Mouse (Mus musculus) cerebellum, postnatal 14 days (tissue): Measurements from ENCODE around the gene Mast3.

ENCODE experiments used
- DNase-seq, 2 experiments: peaks; one replicate each; pipeline ENCODE4 v3.0.0; 2021; ENCODE audit warnings: mixed read lengths in 2 of 2

The Mast3 gene

DNA sequence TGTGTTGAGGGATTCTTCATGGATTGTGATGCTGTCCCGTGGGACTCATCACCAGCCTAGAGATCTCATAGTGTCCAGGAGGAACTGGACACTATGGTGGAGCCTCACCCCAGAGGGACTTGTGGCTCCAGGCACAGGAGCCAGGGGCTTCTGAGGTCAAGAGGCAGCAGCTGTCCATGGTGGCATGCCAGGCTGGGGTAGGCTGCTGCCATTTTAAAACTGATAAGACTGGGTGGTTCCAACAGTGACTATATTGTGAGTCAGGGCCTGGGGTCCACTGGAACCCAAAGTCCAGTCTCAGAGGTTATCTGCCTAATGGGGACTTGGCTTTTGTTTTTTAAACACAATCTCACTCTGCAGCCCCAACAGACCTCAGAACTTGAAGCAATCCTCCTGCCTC lies 3.0 kb downstream of the Mast3 start:
- no peak for DNase-seq

DNA sequence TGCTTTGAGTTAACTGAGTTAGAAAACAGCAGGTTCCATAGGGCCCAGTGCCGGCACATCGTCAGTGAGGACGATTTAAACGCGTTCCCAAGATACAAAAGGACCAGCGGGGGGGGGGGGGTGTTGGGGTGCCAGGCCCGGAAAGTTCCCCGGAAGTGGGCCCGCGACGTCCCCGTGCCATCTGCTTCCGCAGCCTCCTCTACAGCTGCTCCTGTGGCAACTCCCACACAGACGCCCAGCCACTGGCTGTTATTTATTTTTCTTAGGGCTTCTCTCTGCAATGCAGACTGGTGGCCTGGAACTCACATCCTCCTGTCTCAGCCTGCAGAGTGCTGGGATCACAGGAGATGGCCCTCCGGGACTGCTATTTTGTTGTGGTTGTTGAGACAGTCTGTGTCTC lies 3.7 kb downstream of the Mast3 start:
- no peak for DNase-seq

DNA sequence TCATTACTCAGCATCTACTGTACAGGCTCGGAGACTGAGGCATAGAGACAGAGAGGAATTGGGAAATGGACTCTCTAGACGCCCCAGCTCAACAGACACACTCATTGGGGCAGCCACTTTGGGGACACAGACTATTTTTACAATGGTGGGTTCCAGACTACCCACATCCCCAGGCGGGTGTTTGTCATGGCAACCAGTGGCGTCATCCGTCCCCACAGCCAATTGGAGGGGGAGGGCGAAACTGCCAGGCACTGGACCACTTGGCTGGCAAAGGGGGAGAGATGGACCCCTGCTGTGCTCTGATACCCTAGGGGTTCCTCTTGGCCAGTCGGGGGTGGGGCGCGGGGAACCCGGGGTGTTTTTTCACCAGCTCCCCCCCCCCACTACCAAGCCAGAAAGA lies 4.2 kb downstream of the Mast3 start:
- no peak for DNase-seq

DNA sequence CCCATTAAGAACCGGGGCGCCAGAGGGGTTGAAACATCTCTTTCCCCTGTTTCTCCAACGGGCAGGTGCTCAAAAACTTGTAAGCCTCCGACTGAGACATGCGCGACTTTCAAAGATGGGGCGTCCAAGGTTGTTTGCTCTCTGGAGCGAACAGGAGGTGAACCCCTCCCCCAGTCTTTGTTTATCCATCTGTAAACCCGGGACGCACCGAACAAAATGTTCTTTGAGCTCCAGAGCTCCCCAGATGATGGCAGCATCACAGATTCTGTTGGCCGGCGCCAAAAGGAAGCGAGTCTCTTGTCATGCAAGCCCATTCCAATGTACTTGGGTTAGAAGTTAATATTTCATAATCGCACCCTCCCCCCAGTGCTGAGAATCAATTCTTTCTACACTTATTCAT lies 6.6 kb downstream of the Mast3 start:
- DNase-seq: no peak

DNA sequence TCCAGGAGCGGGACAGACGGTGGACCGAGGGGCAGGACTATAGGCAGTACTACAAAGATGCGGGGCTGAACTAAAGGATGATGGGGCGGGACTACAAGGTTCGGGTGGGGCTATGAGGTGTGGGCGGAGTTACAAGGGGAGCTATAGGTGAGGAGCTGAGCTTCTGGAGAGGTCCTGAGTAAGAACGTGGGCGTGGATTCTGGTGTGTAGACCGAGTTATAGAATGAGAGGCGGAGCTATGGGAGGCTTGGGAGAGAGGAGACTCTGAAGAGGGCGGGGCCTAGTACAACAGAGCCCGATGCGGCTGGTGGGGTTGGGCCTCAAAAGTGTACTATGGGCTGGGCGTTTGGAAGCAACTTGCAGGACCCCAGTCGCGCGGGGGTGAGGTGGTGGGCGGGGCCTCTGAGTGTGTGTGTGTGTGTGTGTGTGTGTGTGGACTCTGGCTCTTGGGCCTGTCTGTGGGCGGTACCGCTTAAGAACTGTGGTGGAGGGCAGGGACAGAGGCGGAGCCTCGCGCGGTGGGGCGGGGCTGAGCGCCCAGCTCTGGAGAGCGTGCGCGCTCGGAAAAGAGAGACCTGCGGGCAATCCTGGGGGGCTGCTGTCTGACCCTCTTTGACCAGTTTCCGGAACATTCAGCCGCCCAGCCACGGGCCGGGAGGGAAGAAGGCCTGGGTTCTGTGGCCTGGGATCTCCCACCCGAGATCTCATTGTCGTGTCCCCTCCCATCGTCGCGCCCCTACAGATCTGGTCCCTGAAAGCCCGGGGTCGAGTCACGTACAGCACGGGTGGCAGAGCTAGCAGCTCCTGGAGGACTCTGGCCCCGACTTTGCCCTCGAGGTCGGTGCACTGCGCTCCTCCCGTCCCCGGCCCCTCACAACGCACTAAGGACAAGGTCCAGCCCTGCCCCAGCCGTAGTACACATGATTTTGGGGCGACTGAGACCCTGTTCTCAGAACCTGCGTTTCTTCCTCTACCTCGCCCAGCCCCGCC lies 7.5 kb downstream of the Mast3 start:
- peak; percentile 77 to 84 for DNase-seq

DNA sequence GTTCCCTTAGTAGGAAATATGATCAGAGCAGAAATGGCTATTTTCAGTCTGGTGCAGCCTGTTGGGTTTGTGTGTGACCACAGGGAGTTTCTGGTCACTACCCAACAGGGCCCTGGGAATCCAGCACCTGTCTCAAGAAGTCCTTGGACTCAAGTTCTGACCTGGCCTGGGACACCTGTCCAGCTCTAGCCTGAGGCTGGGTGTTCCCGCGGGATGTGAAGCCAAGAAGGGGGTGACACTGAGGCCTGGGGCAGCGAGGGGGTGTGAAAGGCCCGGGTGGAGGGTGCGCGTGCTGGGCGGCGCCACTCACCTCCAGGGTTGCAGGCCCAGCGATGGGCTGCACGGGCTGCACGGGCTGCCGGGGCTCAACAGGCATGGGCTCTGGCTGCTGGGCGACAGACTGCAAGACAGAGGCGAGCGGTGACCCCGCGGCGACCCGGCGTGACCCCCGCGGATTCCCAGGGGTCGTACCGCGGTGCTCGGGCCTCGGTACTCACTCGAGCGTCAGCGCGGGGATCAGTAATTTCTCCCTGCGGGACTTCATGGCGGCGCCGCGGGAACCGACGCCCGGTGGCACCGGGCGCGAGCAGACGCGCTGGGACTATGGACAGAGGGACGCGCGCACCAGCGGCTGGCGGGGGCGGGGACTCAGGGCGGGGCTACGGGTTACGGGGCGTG lies 8.3 kb downstream of the Mast3 start:
- no peak for DNase-seq

DNA sequence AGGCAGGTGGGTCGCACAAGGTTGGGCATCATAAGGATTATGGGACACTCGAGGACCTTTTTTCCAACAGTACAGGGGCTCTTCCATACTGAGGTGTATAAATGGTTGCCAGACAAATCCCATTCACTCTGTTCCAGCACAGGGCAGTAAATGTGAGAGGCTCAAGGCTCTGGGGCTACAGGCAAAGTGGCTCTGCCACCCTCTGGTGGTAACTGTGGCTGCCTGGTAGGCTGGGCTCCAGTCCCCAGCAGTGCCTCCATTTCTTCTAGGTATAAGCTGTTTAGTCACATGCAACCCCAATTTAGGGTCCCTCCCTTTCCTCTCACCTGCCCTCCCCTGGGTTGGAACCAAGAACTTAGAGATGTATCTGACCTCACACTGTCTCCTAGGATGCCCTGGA lies 9.5 kb downstream of the Mast3 start:
- DNase-seq: no peak

DNA sequence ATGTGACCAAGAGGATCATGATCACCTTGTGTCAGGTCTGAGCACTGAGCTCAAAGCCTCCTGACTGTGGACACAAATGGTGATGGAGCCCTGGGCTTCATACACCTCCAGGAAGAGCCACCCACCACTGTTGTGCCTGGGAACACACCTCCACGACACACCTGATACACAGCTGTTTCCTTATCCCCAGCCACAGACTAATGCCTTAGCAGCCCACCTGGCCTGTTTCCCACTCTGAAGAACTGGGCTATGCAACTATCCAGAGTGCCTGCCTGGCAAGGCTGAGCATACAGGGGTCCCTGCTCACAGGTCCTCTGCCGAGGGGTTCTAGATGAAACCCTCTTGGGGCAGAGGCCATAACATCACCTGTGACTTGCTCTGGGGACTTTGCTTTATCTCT lies 10.6 kb downstream of the Mast3 start:
- no peak for DNase-seq

DNA sequence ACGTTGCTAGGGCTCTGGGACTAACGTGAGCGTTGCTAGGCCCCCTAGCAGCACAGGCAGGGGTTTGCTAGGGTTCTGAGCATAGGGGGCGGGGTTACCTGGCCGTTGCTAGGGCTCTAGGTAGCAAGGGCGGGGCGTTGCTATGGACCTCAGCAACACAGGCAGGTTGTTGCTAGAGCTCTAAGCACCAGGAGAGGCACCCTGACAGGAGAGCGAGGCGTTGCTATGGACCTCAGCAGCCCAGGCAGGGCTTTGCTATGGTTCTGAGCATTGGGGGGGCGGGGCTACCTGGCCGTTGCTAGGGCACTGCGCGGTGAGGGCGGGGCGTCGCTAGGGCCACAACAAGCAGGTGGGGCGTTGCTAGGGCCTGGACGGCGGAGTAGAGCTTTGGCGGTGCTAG lies 12.2 kb downstream of the Mast3 start:
- peak; percentile 77 to 86 for DNase-seq

DNA sequence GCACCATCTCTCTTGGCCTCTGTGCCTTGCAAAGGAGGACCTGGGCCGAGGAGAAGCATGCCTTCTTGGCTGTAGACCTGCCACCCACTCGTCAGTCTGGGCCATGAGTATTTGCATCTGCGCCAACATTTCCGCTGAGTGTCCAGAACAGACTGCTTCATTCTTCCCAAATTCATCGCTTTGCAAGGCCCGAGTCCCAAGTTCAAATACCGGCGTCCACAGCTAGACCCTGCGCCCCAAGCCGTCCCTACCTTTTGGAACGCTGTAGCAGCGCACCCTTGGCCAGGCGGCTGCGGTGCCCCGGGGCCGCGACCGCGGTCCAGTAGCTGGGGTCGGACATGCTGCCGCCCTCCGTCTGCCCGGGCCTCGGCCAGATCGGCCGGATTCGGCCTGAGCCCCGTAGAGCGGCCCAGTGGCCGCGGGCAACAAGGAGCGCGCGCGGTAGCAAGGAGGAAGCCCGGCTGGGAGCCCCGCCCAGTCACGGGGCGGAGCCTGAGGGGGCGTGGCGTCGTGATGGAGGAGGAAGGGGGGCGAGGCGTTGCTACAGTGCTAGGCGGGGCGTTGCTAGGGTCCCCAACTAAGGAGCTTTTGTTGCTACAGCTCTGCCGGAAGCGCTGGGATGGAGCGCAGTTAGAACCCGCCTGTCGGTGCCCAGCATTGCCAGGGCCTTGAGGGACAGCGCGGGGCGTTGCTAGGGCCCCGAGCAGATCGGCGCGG lies 12.7 kb downstream of the Mast3 start:
- peak; percentile 96 to 97 for DNase-seq

DNA sequence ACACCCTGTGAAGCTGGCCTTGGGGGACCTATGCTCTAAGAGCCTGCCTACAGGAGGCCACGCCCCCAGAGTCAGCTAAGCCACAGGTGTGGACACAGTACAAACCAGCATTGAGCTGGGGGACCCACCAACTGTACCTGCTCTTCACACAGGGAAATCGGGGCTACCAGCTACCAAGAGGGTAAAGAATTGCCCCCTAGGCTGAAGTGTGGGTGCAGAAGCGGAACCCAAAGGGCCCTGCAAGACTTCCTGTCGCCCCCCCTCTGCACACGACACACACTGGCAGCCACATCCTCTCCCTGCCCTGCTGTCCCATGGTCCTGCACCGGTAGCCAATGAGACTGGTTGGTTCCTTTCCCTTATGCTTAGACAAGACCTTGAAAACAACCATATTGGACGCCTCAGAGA lies 13.6 kb downstream of the Mast3 start:
- DNase-seq: no peak

DNA sequence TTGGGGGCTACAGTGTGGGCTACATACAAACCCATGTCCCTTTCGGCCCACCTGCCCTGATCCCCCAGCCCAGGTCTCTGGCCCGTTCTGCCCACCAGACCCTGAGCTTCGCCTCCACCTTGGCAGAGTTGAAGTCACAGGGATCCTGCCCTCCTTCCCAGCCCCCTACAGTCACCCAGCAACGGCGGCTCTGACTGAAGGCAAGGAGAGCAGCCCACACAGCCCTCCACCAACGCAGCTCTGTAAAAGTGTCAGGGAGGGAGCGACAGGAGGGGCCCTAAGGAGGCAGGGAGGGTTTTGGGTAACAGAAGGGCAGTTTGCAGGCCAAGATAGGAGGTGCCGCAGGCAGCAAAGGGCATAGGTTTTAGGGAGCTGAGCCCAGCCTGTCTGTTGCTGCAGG lies 14.0 kb downstream of the Mast3 start:
- DNase-seq: peak in 1 of 2 experiments; percentile 38

DNA sequence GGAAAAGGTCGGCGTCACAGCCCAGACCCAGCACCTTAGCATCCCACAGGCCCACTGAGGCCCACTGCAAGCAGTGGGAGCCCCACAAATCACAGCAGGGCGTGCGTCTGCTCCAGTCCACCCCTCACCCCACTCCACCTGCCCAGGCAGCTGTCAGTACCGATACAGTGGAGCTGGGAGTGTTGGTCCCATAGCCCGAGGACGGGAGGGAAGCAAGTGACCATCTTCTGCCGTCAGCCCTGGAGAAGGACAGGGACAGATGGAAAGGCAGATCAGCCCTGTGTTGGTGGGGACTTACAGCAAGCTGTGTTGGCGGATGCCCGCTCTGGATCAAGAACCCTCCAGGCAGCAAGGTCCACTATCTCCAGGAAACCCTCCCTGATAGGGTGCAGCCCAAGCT lies 15.8 kb downstream of the Mast3 start:
- peak; percentile 49 to 65 for DNase-seq

DNA sequence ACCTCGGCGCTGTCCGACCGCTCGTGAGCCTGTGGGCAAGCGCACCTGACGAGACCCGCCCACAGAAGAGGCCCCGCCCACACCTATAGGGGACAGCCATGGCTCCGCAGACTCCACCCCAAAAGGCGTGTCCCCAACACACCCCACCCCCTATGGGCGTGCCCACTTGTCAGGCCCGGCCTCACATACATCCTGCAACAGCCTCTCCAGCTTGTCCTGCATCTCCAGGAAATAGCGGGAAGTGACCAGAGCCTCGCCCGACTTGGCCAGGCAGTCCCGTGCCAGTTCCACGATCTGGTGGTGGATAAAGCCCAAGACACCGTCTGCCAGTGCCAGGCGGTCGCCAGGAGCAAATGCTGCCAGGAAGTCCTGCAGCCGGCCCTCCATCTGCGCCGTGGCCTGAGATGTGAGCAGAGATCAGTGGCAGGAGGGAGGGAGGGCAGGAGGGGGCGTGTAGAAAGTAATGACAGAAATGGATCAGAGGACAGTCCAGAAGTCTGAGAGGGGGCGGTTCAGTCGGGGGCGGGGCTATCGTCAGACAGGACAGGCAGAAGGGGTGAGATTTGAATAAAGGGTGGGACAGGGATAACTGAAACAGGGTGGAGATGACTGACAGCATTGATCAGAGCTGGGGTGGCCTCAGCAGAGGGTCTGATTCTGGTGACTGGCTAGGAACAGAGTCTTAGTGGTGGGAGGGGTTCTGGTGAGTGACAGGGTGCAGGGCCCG lies 16.8 kb downstream of the Mast3 start:
- peak; percentile 90 for DNase-seq

DNA sequence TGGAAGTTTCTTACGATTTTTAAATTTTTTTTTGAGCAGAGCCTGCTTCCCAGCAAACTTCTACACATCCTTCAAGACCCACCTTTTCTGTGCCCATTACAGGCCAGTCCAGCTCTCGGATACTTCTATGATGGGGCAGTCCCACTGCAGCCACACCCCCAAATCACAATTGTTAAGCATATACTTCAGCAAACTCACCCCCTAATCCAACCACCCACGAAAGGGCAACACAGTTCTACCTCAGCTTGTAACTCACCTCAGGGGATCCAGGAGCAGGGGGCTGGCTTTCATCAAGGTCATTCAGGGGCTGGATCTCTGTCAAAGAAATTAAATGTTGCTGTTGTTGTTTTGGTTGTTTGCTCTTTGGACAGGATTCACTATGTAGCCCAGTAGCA lies 17.8 kb downstream of the Mast3 start:
- no peak for DNase-seq

DNA sequence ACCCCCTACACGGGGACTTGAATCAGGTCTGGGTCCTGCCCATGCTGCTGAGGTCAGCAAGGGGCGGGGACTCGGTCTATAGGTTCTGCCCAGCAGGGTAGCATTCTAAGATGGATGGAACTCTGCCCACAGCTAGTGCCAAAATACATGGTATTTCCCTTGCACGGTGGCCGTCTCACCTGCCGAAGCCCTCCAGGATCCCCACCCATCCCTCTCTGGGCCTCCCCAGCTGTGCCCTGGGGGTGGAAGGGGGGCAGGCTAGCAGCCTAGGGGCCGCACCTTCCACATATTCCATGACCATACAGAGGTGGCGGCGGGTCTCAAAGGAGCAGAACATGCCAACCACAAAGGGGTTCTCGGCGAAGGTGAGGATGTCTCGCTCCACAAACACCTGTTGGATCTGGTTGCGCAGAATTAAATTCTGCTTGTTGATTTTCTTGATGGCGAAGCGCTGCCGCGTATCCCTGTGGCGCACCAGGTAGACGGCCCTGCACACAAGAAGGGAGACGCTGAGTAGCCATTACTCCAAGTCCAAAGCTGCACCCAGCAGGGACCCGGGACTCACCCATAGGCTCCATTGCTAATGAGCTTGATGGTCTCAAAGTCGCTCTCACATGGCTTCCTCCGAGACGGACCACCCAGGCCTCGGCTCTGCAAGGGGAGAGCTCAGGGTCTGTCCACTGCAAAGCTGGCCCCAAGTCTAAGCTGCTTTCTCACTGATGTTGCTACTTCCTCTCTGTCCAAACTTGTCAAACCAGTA lies 18.4 kb downstream of the Mast3 start:
- DNase-seq: no peak

DNA sequence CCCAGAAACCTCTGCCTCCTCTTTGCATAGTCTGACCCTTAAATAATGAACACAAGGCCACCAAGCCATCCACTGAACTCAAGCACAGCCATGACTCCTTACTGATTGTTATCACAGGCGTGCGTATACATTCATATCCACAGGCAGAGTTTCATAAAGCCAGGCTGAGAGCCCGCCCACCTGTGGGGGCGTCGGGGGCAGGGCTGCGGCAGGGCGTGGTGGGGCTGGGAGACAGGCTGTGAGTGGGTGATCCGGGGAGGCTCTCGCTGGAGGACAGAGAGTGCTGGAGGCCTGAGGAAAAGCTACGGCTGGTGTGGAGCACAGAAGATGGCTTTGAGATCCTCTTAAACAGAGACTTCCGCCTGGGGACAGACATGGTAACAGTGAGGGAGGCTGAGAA lies 24.8 kb downstream of the Mast3 start:
- DNase-seq: no peak

DNA sequence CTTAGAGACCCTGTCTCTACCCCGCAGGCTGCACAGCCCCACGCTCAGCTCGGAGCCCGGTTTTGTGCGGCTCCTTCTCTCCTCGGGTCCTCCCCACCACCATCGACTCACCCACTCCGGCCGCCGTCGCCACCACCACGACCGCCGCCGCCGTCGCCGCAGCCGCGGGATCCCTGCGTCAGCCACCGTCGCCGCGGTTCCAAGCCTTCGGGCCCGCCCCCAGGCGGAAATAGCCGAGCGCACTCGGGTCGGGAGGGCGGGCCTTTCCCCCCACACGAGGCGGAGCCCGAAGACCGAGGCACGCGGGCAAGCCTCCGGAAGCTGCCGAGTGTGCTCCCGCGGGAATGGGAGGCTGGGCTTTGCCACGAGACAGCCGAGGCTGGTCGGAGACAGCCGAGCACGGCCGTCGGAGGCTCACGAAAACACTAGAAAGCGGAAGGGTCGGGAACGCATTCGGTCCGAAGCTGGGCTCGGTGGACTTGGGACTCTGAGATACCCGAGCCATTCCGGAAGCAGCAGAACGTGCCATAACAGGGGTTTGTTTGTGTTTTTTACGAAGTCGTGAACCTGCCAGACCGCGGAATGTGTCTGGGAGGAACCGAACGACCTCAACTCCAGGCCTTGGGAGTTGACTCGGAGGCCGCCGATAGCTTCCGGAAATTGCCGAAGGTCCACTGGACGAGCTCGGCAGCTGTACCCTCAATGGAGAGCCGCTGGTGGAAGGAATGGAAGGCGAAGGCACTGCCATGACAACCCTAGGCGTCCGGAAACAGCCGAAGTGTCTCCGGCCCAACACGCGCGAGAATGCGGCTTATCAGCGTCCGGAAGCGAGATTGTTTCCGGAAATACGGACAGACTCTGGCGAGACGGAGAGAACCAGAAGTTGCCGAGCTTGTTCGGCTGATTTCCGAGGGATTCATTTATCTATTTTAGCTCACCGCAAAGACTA lies 28.1 kb downstream of the Mast3 start, which contains the start of gene Pik3r2:
Gene Pik3r2, minus strand, starts transcription at position 218 of the 949 bp plus-strand sequence.
- peak; percentile 100 for DNase-seq

DNA sequence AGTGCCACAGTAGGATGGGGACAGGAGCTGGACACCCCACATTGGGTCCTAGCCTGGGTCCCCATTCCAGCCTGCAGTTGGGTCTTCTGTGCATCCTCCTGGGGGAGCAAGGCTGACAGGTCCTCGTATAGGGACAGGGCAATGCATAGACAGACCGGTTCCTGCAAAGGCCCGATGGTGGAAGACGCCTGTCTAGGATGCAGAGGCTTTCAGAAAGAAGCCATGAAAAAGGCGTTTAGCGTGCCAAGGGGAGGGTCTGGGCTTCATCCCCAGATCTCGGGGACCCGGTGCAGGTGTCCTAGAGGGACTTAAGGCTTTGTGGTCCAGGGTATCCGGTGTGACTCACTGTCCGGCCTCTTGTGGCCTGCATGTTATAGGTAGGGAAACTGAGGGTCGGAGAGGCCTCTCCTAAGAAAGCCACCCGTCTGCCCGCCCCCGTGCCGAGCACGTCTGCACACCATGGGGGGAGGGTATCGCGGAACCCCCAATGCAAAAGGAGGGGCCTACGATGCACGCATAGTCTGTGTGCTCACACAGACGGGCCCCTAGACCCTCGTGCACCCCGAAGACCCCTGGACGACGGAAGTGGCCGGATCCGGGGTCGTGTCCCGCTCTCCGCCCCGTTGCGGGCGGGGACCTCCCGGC lies 28.9 kb downstream of the Mast3 start:
- DNase-seq: peak in 1 of 2 experiments; percentile 57

DNA sequence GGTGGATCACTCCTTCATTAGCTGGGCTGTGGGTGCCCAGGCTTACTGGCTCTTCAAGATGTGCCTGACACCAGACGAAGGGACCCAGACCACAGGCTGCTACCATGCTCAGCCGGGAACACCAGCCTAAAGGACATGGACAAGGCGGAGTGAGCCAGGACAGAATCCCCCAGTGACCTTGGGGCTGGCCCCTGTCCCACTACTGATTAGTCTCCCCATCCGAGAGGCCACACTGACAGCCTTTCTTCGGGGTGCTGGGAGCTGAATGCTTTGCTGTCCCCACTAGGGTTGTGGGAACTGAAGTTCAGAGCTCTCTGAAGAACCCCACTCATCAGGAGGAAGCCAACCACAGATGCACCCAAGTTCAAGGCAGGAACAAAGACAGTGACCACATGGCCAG lies 29.6 kb downstream of the Mast3 start:
- DNase-seq: peak; percentile 56 to 70
